Mouse (Mus musculus): ENCODE data around the gene AL607142.1. TPM values are rescaled to one million over a fixed set of nuclear protein-coding genes. Genes with fewer than 3 reads are reported as not detected.

AL607142.1 gene
- total RNA-seq, 1 experiment: not detected

DNA sequence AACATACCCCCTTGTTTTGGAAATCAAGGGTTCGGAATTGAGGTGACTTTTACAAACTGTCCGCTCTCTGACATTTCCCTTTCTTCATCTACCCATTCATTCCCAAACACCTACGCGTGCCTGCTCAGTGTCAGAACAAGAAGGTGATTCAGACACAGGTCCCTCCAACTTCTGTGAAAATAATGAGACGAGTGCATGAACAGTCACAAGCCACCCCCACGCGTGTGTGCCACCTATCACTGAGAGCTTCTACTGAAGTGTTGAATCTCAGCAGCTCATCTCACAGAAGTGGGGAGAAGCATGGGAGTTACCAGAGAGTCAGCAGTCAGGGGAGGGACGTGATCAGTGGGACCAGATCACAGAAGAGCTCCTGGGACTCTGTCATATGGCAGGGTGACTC, 12.5 kb downstream of the AL607142.1 start:
- Histone ChIP-seq H3K36me3 (ENCODE audit: control insufficient read depth, insufficient read depth, low read length, poor library complexity, severe bottlenecking) (no peaks in the 10 kb centered on the region), H3K9me3 (ENCODE audit: control insufficient read depth, insufficient read depth, low read depth, low read length) (no peaks in the 10 kb centered on the region), H3K9ac (ENCODE audit: insufficient read depth, low read depth, low read length, poor library complexity, severe bottlenecking) (no peak overlapping the region), H3K4me1 (ENCODE audit: control insufficient read depth in 2 of 2, insufficient read depth in 2 of 2, low read length in 2 of 2, poor library complexity in 1 of 2) (peaks cover 0 to 1% of the 10 kb centered on the region in 2 experiments; a peak in 1 of 4 replicates), H3K27ac (ENCODE audit: insufficient read depth, low read depth, low read length, poor library complexity, severe bottlenecking) (no peak overlapping the region), H3K4me3 (ENCODE audit: insufficient read depth in 1 of 2, low read depth in 1 of 2, low read length in 2 of 2, poor library complexity in 1 of 2, severe bottlenecking in 1 of 2) (no peak overlapping the region)
- DNase-seq (ENCODE audit: low read depth, low spot score): no peak
- TF ChIP-seq MAFK (IDR thresholded peaks at IDR 0.05; ENCODE audit: insufficient read depth, low read depth, low read length) (no peak), ZNF384 (IDR thresholded peaks at IDR 0.05; ENCODE audit: low read depth, low read length) (no peak), HCFC1 (IDR thresholded peaks at IDR 0.05; ENCODE audit: borderline replicate concordance, insufficient read depth, low read length) (no peak), CHD2 (IDR thresholded peaks at IDR 0.05; ENCODE audit: low read depth, low read length) (no peak), ZC3H11A (IDR thresholded peaks at IDR 0.05; ENCODE audit: borderline replicate concordance, low read depth, low read length) (no peak)
- in situ Hi-C loops (cut with MboI; ENCODE audit: low sequenced_read_pairs in 2 of 2, unreplicated experiment in 2 of 2): no loop called here

DNA sequence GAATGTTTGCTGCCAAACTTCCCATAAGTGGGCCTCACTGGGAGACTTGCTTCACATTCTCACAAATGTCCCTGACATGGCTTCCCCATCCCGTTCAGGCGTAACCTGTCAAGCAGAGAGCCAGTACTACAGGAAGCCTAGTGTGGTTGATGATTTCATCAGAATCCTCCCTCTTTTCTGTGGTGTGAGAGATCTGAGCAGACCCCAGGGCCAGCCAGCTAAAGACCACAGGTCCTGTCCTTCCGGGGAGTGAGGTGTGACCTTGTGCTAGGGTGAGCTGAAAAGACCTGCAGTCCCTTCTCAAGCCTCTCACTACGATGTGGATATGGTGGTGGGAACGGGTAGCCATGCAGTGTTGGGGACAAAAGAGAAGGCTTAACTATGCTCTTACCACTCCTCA, 17.7 kb downstream of the AL607142.1 start:
- TF ChIP-seq ZC3H11A (IDR thresholded peaks at IDR 0.05; ENCODE audit: borderline replicate concordance, low read depth, low read length) (no peak), CHD2 (IDR thresholded peaks at IDR 0.05; ENCODE audit: low read depth, low read length) (no peak), HCFC1 (IDR thresholded peaks at IDR 0.05; ENCODE audit: borderline replicate concordance, insufficient read depth, low read length) (no peak)
- Histone ChIP-seq H3K9ac (ENCODE audit: insufficient read depth, low read depth, low read length, poor library complexity, severe bottlenecking) (no peak overlapping the region), H3K4me1 (ENCODE audit: control insufficient read depth in 2 of 2, insufficient read depth in 2 of 2, low read length in 2 of 2, poor library complexity in 1 of 2) (no peaks in the 10 kb centered on the region), H3K36me3 (ENCODE audit: control insufficient read depth, insufficient read depth, low read length, poor library complexity, severe bottlenecking) (no peaks in the 10 kb centered on the region), H3K27ac (ENCODE audit: insufficient read depth, low read depth, low read length, poor library complexity, severe bottlenecking) (no peak overlapping the region), H3K9me3 (ENCODE audit: control insufficient read depth, insufficient read depth, low read depth, low read length) (no peaks in the 10 kb centered on the region), H3K4me3 (ENCODE audit: insufficient read depth in 1 of 2, low read depth in 1 of 2, low read length in 2 of 2, poor library complexity in 1 of 2, severe bottlenecking in 1 of 2) (no peak overlapping the region)
- in situ Hi-C loops (cut with MboI; ENCODE audit: low sequenced_read_pairs in 2 of 2, unreplicated experiment in 2 of 2): no loop called here
- no peak for DNase-seq (ENCODE audit: low read depth, low spot score)

DNA sequence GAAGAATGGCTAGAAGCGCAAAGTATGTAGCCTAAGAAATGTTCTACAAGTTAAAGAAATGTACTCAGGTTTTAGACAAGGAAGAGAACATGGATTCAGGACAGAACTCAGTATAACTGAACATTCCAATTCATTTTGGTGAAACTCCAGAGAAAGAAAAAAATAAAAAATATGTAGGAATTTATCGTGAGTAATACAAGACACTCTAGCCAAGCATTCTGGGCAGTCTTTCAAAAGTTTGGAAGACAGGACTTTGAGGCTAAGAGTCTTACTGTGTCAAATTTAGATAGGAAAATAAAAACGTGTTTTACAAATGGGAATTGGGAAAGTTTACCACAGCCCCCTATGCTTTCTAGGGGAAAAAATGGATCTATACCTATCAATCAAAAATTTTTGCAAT, 18.9 kb downstream of the AL607142.1 start:
- H3K36me3 ChIP-seq (ENCODE audit: control insufficient read depth, insufficient read depth, low read length, poor library complexity, severe bottlenecking): no peaks in the 10 kb centered on the region
- DNase-seq (ENCODE audit: low read depth, low spot score): no peak
- no peak overlapping the region for H3K27ac ChIP-seq (ENCODE audit: insufficient read depth, low read depth, low read length, poor library complexity, severe bottlenecking)
- TF ChIP-seq ZC3H11A (IDR thresholded peaks at IDR 0.05; ENCODE audit: borderline replicate concordance, low read depth, low read length): no peak
- no peak for TF ChIP-seq HCFC1 (IDR thresholded peaks at IDR 0.05; ENCODE audit: borderline replicate concordance, insufficient read depth, low read length)
- no peak for TF ChIP-seq MAFK (IDR thresholded peaks at IDR 0.05; ENCODE audit: insufficient read depth, low read depth, low read length)
- TF ChIP-seq ZNF384 (IDR thresholded peaks at IDR 0.05; ENCODE audit: low read depth, low read length): no peak
- no peak for TF ChIP-seq CHD2 (IDR thresholded peaks at IDR 0.05; ENCODE audit: low read depth, low read length)
- no peak overlapping the region for H3K9ac ChIP-seq (ENCODE audit: insufficient read depth, low read depth, low read length, poor library complexity, severe bottlenecking)
- H3K4me1 ChIP-seq (ENCODE audit: control insufficient read depth in 2 of 2, insufficient read depth in 2 of 2, low read length in 2 of 2, poor library complexity in 1 of 2): no peaks in the 10 kb centered on the region
- H3K4me3 ChIP-seq (ENCODE audit: insufficient read depth in 1 of 2, low read depth in 1 of 2, low read length in 2 of 2, poor library complexity in 1 of 2, severe bottlenecking in 1 of 2): no peak overlapping the region
- in situ Hi-C loops (cut with MboI; ENCODE audit: low sequenced_read_pairs in 2 of 2, unreplicated experiment in 2 of 2): no loop called here
- no peaks in the 10 kb centered on the region for H3K9me3 ChIP-seq (ENCODE audit: control insufficient read depth, insufficient read depth, low read depth, low read length)

DNA sequence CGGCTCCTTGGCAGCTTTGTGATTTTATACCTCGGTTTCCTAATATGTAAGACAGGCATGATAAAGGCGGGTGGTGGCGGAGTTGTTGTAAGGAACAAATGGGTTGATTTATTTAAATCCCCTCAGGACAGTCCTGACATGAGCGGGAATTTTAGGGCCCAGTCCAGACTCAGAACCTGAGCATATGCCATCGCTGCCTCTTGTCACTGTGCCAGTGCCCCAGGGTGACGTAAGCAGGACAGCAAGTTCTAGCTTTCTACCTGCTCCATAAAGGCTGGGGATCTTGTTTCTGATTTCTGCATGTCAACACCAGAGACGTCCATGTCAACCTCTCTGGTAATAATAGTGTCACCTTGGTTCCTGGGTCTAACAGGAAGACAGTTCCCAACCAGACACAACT, 24.7 kb downstream of the AL607142.1 start:
- H3K4me1 ChIP-seq (ENCODE audit: control insufficient read depth in 2 of 2, insufficient read depth in 2 of 2, low read length in 2 of 2, poor library complexity in 1 of 2): no peaks in the 10 kb centered on the region
- in situ Hi-C loops (cut with MboI; ENCODE audit: low sequenced_read_pairs in 2 of 2, unreplicated experiment in 2 of 2): no loop called here

More for the DNA sequence above, 24.7 kb downstream of the AL607142.1 start:
- TF ChIP-seq CHD2 (IDR thresholded peaks at IDR 0.05; ENCODE audit: low read depth, low read length) (no peak), MAFK (IDR thresholded peaks at IDR 0.05; ENCODE audit: insufficient read depth, low read depth, low read length) (no peak), ZNF384 (IDR thresholded peaks at IDR 0.05; ENCODE audit: low read depth, low read length) (no peak), HCFC1 (IDR thresholded peaks at IDR 0.05; ENCODE audit: borderline replicate concordance, insufficient read depth, low read length) (no peak), ZC3H11A (IDR thresholded peaks at IDR 0.05; ENCODE audit: borderline replicate concordance, low read depth, low read length) (no peak)
- Histone ChIP-seq H3K36me3 (ENCODE audit: control insufficient read depth, insufficient read depth, low read length, poor library complexity, severe bottlenecking) (no peaks in the 10 kb centered on the region), H3K9ac (ENCODE audit: insufficient read depth, low read depth, low read length, poor library complexity, severe bottlenecking) (no peak overlapping the region), H3K4me3 (ENCODE audit: insufficient read depth in 1 of 2, low read depth in 1 of 2, low read length in 2 of 2, poor library complexity in 1 of 2, severe bottlenecking in 1 of 2) (no peak overlapping the region), H3K27ac (ENCODE audit: insufficient read depth, low read depth, low read length, poor library complexity, severe bottlenecking) (no peak overlapping the region), H3K9me3 (ENCODE audit: control insufficient read depth, insufficient read depth, low read depth, low read length) (no peaks in the 10 kb centered on the region)
- DNase-seq (ENCODE audit: low read depth, low spot score): no peak

Data from ES-E14 (cell line).